Mouse (Mus musculus) common myeloid progenitor, adult 5-6 weeks (primary cell): ENCODE measurements at regions not wholly inside any gene's neighbourhood (a gene's known extent, or its start where the extent isn't known, plus 50 kb on each side); places are given as distances from the start of the nearest gene placed in this dataset.

Source experiments
- ATAC-seq: replicated peaks from 2 replicates; pipeline ENCODE4 v1.8.0; 2016; ENCODE audit warnings: low read depth, mild to moderate bottlenecking, moderate TSS enrichment, inconsistent platforms; ENCODE audit not compliant: poor library complexity, severe bottlenecking

- 0 out of 2 replicates have a peak, but pooled peaks have one; percentile 39 for ATAC-seq
Measured at GRCm38 (mm10) chr15:42965314-42965713, 2831.1 kb downstream of the 9330182O14Rik start.
